Mouse (Mus musculus) stomach, embryonic 16.5 days (tissue): ENCODE results near the gene Tmem97. TPM values are rescaled to one million over a fixed set of nuclear protein-coding genes. Genes with fewer than 3 reads are reported as not detected.

Experiments
- ATAC-seq: fragments of 200-750 bp; cut with Nextera tagmentation; 2 replicates; pipeline ENCODE4 v1.8.0; 2017; ENCODE audit warnings: moderate number of reproducible peaks, moderate TSS enrichment; ENCODE audit not compliant: insufficient read depth, low FRiP score
- H3K27ac ChIP-seq: fragments of 300-500 bp; sonication (generic); 2 replicates; pipeline ENCODE4 v1.5.1; 2014; ENCODE audit warnings: low read length
- H3K27me3 ChIP-seq: fragments of 300-500 bp; sonication (generic); 2 replicates; pipeline ENCODE4 v1.6.1; 2014; ENCODE audit warnings: low read length, control low read depth, mixed read lengths; ENCODE audit not compliant: control insufficient read depth, insufficient read depth
- H3K36me3 ChIP-seq: fragments of 300-500 bp; sonication (generic); 2 replicates; pipeline ENCODE4 v1.6.1; 2014; ENCODE audit warnings: low read length; ENCODE audit not compliant: control insufficient read depth, insufficient read depth
- H3K4me1 ChIP-seq: fragments of 300-500 bp; sonication (generic); 2 replicates; pipeline ENCODE4 v1.6.1; 2014; ENCODE audit warnings: low read length, control low read depth, mixed read lengths; ENCODE audit not compliant: control insufficient read depth, insufficient read depth
- H3K4me2 ChIP-seq: fragments of 300-500 bp; sonication (generic); 2 replicates; pipeline ENCODE4 v1.6.1; 2014; ENCODE audit warnings: low read depth, low read length, mixed read lengths
- H3K4me3 ChIP-seq: fragments of 300-500 bp; sonication (generic); replicated peaks from 2 replicates; pipeline ENCODE4 v1.5.1; 2014; ENCODE audit warnings: mild to moderate bottlenecking, low read length
- H3K9ac ChIP-seq: fragments of 300-500 bp; sonication (generic); 2 replicates; pipeline ENCODE4 v1.6.1; 2014; ENCODE audit warnings: low read length
- H3K9me3 ChIP-seq: fragments of 300-500 bp; sonication (generic); replicated peaks from 2 replicates; pipeline ENCODE4 v1.6.1; 2016; ENCODE audit warnings: low read length, control low read depth; ENCODE audit not compliant: control insufficient read depth
- WGBS: fragments of 180-500 bp; shearing (Covaris S2); extraction: QIAGEN DNeasy Blood & Tissue Kit; methylation state at CpG from one replicate; pipeline ENCODE4 v1.1.7; 2014; 5-methylcytosine and 5-hydroxymethylcytosine counted together
- polyA plus RNA-seq: library from polyadenylated mRNA; unstranded; fragments of >200 nt; fragmentation: Nextera tagmentation; extraction: Ambion mirVana; gene quantifications from 2 replicates; pipeline ENCODE4 v1.2.1, GENCODE M21; 2015

Tmem97 gene
- polyA plus RNA-seq, 1 experiment from 2014 or later, result 213 TPM

- Histone ChIP-seq H3K9ac (no peak overlapping the region), H3K4me3 (no peak overlapping the region), H3K36me3 (no peaks in the 10 kb centered on the region), H3K9me3 (no peaks in the 10 kb centered on the region), H3K4me2 (no peak overlapping the region), H3K4me1 (peaks cover 13% of the 10 kb centered on the region), H3K27ac (no peak overlapping the region), H3K27me3 (no peaks in the 10 kb centered on the region)
- 82% methylated on average over 5 of the region's 5 CpGs for WGBS
- no peak for ATAC-seq
Observed at GRCm38 (mm10) chr11:78509148-78509547, 41.4 kb downstream of the Tmem97 start.

- Histone ChIP-seq H3K27me3 (no peaks in the 10 kb centered on the region; the same call in 1 of the 2 replicates), H3K4me2 (no peak overlapping the region), H3K4me1 (no peaks in the 10 kb centered on the region), H3K4me3 (no peak overlapping the region), H3K27ac (no peak overlapping the region), H3K9me3 (no peaks in the 10 kb centered on the region), H3K36me3 (no peaks in the 10 kb centered on the region), H3K9ac (no peak overlapping the region)
- WGBS, result 81% methylated on average over 3 of the region's 3 CpGs
- no peak for ATAC-seq
Observed at GRCm38 (mm10) chr11:78505430-78505829, 45.1 kb downstream of the Tmem97 start.

- WGBS, result 70% methylated on average over 7 of the region's 7 CpGs
- no peak within 1 kb of the TSS for H3K4me3 ChIP-seq
- H3K27ac ChIP-seq, result no peak within 1 kb of the TSS
- H3K27me3 ChIP-seq, result peaks cover 18% of the 10 kb centered on the region; the same call in 1 of the 2 replicates
- no peak within 1 kb of the TSS for H3K4me2 ChIP-seq
- H3K9ac ChIP-seq, result no peak within 1 kb of the TSS
- H3K36me3 ChIP-seq, result no peaks in the 10 kb centered on the region
- no peaks in the 10 kb centered on the region for H3K4me1 ChIP-seq
- H3K9me3 ChIP-seq, result no peaks in the 10 kb centered on the region
- ATAC-seq, result no peak
Observed at GRCm38 (mm10) chr11:78502909-78503650, 47.5 kb downstream of the Tmem97 start, which contains the start of gene Sebox. TSS of gene Sebox (plus strand) at chr11:78503447.

GRCm38 (mm10) chr11:78501529-78501928 is 49.0 kb downstream of the Tmem97 start:
- no peaks in the 10 kb centered on the region for H3K36me3 ChIP-seq
- ATAC-seq, result no peak
- no peak overlapping the region for H3K4me2 ChIP-seq
- H3K9me3 ChIP-seq, result no peaks in the 10 kb centered on the region
- no peak overlapping the region for H3K27ac ChIP-seq
- peaks cover 6% of the 10 kb centered on the region for H3K4me1 ChIP-seq
- WGBS, result 67% methylated on average over 20 of the region's 20 CpGs
- H3K9ac ChIP-seq, result no peak overlapping the region
- no peak overlapping the region for H3K4me3 ChIP-seq
- H3K27me3 ChIP-seq, result peaks cover 21% of the 10 kb centered on the region

GRCm38 (mm10) chr11:78500623-78501202 is 49.9 kb downstream of the Tmem97 start:
- H3K27ac ChIP-seq, result no peak overlapping the region

GRCm38 (mm10) chr11:78499543-78499942 is 51.0 kb downstream of the Tmem97 start:
- 42% methylated on average over 16 of the region's 16 CpGs for WGBS
- Histone ChIP-seq H3K4me2 (no peak overlapping the region), H3K9me3 (no peaks in the 10 kb centered on the region), H3K36me3 (no peaks in the 10 kb centered on the region), H3K27me3 (peaks cover 38% of the 10 kb centered on the region), H3K27ac (no peak overlapping the region), H3K9ac (no peak overlapping the region), H3K4me1 (peaks cover 6% of the 10 kb centered on the region), H3K4me3 (no peak overlapping the region)
- ATAC-seq, result no peak

More at GRCm38 (mm10) chr11:78500623-78501202, 49.9 kb downstream of the Tmem97 start:
- Histone ChIP-seq H3K36me3 (no peaks in the 10 kb centered on the region), H3K9me3 (no peaks in the 10 kb centered on the region), H3K9ac (no peak overlapping the region), H3K4me1 (peaks cover 6% of the 10 kb centered on the region), H3K4me3 (no peak overlapping the region), H3K27me3 (peaks cover 30% of the 10 kb centered on the region), H3K4me2 (no peak overlapping the region)
- 48% methylated on average over 9 of the region's 9 CpGs for WGBS
- ATAC-seq, result no peak

GRCm38 (mm10) chr11:78499004-78499403 is 51.6 kb downstream of the Tmem97 start, which contains the start of gene Vtn:
TSS of gene Vtn (plus strand) at chr11:78499091.
- no peaks in the 10 kb centered on the region for H3K36me3 ChIP-seq
- 0 out of 2 replicates have a peak within 1 kb of the TSS, but pooled peaks have one; percentile 47 for H3K27ac ChIP-seq
- ATAC-seq, result no peak
- H3K4me2 ChIP-seq, result peak within 1 kb of the TSS; percentile 91
- peak within 1 kb of the TSS; percentile 54 for H3K4me3 ChIP-seq
- H3K27me3 ChIP-seq, result peaks cover 38% of the 10 kb centered on the region
- H3K9ac ChIP-seq, result peak within 1 kb of the TSS; percentile 65
- H3K9me3 ChIP-seq, result no peaks in the 10 kb centered on the region
- H3K4me1 ChIP-seq, result peaks cover 6% of the 10 kb centered on the region
- WGBS, result 46% methylated on average over 7 of the region's 7 CpGs

- H3K36me3 ChIP-seq, result no peaks in the 10 kb centered on the region
- peaks cover 6% of the 10 kb centered on the region for H3K4me1 ChIP-seq
- 0 out of 2 replicates have a peak within 1 kb of the TSS, but pooled peaks have one; percentile 47 for H3K27ac ChIP-seq
- 2% methylated on average over 36 of the region's 36 CpGs for WGBS
- peak within 1 kb of the TSS; percentile 91 for H3K4me2 ChIP-seq
- H3K4me3 ChIP-seq, result peak within 1 kb of the TSS; percentile 54
- H3K9ac ChIP-seq, result peak within 1 kb of the TSS; percentile 65
- peaks cover 38% of the 10 kb centered on the region for H3K27me3 ChIP-seq
- peak; percentile 98 for ATAC-seq
- H3K9me3 ChIP-seq, result no peaks in the 10 kb centered on the region
Observed at GRCm38 (mm10) chr11:78497544-78498522, 52.7 kb downstream of the Tmem97 start, which contains the start of gene Sarm1. TSS of gene Sarm1 (minus strand) at chr11:78497754.
